Mouse (Mus musculus) small intestine, adult 2 months (tissue): ENCODE data around the gene Cd6. TPM values are rescaled to one million over a fixed set of nuclear protein-coding genes. Genes with fewer than 3 reads are reported as not detected.

Experiments used
- H3K27ac ChIP-seq: fragments of 200-500 bp; 2 replicates; pipeline ENCODE4 v1.5.1; 2012; ENCODE audit warnings: low read depth, low read length, control low read depth, inconsistent platforms; ENCODE audit not compliant: insufficient read depth
- H3K27me3 ChIP-seq: fragments of 200-500 bp; 2 replicates; pipeline ENCODE4 v1.6.1; 2012; ENCODE audit warnings: mild to moderate bottlenecking, moderate library complexity, low read length, inconsistent platforms; ENCODE audit not compliant: control insufficient read depth, insufficient read depth
- H3K36me3 ChIP-seq: fragments of 200-500 bp; 2 replicates; pipeline ENCODE4 v1.6.1; 2012; ENCODE audit warnings: mild to moderate bottlenecking, low read length, control low read depth, inconsistent platforms; ENCODE audit not compliant: control insufficient read depth, insufficient read depth
- H3K4me1 ChIP-seq: fragments of 200-500 bp; 2 replicates; pipeline ENCODE4 v1.6.1; 2012; ENCODE audit warnings: low read length, inconsistent platforms, mixed read lengths; ENCODE audit not compliant: control insufficient read depth, insufficient read depth, insufficient read length
- H3K4me3 ChIP-seq: fragments of 200-500 bp; 2 replicates; pipeline ENCODE4 v1.5.1; 2012; ENCODE audit warnings: low read depth, mild to moderate bottlenecking, control low read depth, inconsistent platforms, low read length, moderate library complexity
- CTCF ChIP-seq: fragments of 200-500 bp; IDR thresholded peaks from 2 replicates; pipeline ENCODE4 v1.5.1; 2012; ENCODE audit warnings: low read depth, mild to moderate bottlenecking, control low read depth, inconsistent platforms, low read length, moderate library complexity, mixed read lengths; ENCODE audit not compliant: insufficient replicate concordance, insufficient read length; ENCODE audit errors: extremely low read depth
- POLR2A ChIP-seq: fragments of 200-500 bp; IDR thresholded peaks from 2 replicates; pipeline ENCODE4 v1.6.1; 2012; ENCODE audit warnings: low read depth, mild to moderate bottlenecking, control low read depth, inconsistent platforms, low read length, moderate library complexity
- WGBS: fragments of 180-500 bp; shearing (Covaris S2); methylation state at CpG from one replicate; pipeline ENCODE4 v1.1.7; 2018; 5-methylcytosine and 5-hydroxymethylcytosine counted together
- polyA plus RNA-seq: library from polyadenylated mRNA; depleted of rRNA; stranded (reverse); fragments of >200 nt; gene quantifications from 2 replicates; pipeline ENCODE4 v1.2.3, GENCODE M21; 2012

The Cd6 gene
- polyA plus RNA-seq, 1 experiment = 5.4 TPM

DNA sequence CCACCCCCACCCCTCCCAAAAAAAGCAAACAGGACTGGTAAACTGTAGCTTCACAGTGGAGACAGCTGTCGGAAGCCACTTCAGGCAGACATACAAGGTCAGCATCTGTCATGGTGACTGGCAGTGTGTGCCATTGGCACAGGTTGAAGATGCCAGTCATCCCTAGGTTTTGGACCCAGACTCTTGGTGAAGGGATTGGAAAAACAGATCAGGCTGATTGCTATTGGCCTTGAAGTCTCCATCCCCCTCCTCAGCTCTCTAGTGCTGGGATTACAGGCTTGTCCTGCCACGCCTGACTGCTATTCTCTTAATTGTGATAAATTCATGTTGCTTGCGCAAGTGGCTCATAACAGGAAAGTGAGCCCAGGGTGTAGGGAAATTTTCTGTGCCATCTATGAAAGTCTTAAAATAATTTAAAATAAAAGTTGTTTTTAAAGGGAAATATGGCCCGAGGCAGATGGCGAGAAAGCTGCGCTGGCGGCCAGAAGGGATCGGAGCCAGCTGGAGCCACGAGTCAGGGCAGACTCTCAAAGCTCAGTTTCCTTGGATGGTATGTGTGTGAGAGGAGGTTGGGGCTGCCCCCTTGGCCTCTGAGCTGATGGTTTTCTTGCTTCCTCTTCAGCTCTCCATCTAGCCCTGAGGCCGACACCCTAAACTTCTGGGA is 44.9 kb downstream of the Cd6 start:
- WGBS = 77% methylated on average over 10 of the region's 10 CpGs
- no peaks in the 10 kb centered on the region for H3K27me3 ChIP-seq
- H3K4me3 ChIP-seq = no peak overlapping the region

DNA sequence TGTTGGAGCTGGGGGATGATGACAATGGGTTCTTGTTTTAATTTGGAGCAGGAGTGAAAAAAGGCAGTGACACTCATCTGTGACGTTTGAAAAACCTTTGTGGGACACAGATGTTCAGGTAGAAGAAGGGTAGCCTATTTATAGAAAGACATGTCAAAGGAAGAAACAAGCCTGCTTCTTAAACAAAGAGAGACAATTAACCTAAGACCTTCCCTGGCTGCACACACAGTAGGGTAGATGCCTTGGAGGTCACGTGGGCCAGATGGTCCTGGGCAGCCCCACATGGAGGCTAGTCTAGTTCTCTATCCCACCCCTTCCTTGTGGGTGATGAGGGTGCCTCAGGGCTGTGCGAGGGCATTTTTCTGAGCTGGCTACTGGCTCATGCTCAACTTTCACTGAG is 45.8 kb downstream of the Cd6 start:
- Histone ChIP-seq H3K4me1 (no peaks in the 10 kb centered on the region), H3K27ac (no peak overlapping the region)
- 51% methylated on average over 3 of the region's 3 CpGs for WGBS

More for the DNA sequence above, 44.9 kb downstream of the Cd6 start:
- no peak overlapping the region for H3K27ac ChIP-seq
- no peaks in the 10 kb centered on the region for H3K36me3 ChIP-seq
- TF ChIP-seq CTCF (no peak), POLR2A (no peak)
- no peaks in the 10 kb centered on the region for H3K4me1 ChIP-seq

DNA sequence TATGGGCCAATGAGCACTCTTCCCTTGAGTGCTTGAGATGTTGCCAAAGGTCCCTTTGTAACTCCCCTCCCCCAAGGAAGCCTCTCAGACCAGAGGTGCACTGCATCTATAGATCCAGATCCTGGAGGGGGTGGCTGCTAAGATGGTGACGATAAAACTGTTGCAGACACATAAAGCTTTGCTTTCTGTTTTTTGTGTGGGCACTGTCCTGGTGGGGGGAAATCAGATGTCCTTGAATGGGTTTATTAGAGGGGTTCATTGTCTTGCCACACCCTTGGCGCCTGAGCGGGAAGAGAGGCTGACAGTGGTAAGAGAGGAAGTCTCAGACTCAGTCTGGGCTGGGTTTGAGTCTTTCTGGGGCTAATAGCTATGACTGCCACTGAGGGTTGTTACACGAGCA is 46.7 kb downstream of the Cd6 start:
- Histone ChIP-seq H3K36me3 (no peaks in the 10 kb centered on the region), H3K4me3 (no peak overlapping the region), H3K4me1 (no peaks in the 10 kb centered on the region), H3K27ac (no peak overlapping the region), H3K27me3 (no peaks in the 10 kb centered on the region)
- TF ChIP-seq CTCF (no peak), POLR2A (no peak)
- 48% methylated on average over 4 of the region's 4 CpGs for WGBS

More for the DNA sequence above, 45.8 kb downstream of the Cd6 start:
- TF ChIP-seq POLR2A (no peak), CTCF (no peak)
- no peak overlapping the region for H3K4me3 ChIP-seq
- H3K27me3 ChIP-seq = no peaks in the 10 kb centered on the region
- no peaks in the 10 kb centered on the region for H3K36me3 ChIP-seq

DNA sequence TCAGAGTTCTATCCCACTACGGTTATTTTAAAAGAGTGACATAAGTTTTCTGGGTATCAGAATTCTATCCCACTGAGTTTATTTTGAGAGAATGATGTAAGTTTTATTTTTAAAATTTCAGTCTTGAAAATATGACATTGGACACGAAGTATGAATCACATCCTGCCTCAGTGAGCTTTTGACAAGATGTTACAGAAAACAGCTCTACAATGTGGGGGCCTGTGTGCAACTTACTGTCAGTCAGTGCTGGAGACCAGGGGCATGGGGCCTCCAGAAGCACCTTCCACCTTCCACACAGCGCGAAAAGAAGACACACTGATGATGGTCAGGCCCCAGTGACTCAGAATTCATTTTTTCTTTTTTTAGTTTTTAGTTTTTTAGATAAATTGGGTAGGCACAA is 48.2 kb downstream of the Cd6 start:
- H3K36me3 ChIP-seq = no peaks in the 10 kb centered on the region
- 73% methylated on average over 4 of the region's 4 CpGs for WGBS
- H3K27ac ChIP-seq = no peak overlapping the region
- H3K4me1 ChIP-seq = no peaks in the 10 kb centered on the region
- no peak overlapping the region for H3K4me3 ChIP-seq
- H3K27me3 ChIP-seq = no peaks in the 10 kb centered on the region
- TF ChIP-seq CTCF (no peak), POLR2A (no peak)

DNA sequence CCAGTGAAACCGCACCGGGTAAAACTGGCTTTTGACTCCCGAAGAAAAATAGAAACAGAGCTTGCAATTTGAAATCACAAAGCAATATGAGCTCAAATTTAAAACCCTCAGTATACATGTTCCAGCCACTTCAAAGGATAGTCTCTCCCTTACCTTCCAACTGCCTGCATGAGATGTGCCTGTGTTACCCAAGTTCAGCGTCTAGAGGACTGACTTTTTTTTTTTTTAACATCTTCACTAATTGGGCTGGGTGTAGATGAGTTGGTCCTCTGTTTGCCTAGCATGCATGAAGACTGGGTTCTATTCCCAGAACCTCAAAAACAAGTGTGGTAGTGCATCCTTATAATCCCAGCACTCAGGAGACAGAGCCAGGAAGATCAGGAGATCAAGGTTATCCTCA is 53.0 kb downstream of the Cd6 start:
- WGBS = 84% methylated on average over 4 of the region's 4 CpGs
- TF ChIP-seq POLR2A = no peak
- no peak for TF ChIP-seq CTCF
- Histone ChIP-seq H3K27me3 (no peaks in the 10 kb centered on the region), H3K36me3 (no peaks in the 10 kb centered on the region), H3K27ac (no peak overlapping the region), H3K4me1 (no peaks in the 10 kb centered on the region), H3K4me3 (no peak overlapping the region)

DNA sequence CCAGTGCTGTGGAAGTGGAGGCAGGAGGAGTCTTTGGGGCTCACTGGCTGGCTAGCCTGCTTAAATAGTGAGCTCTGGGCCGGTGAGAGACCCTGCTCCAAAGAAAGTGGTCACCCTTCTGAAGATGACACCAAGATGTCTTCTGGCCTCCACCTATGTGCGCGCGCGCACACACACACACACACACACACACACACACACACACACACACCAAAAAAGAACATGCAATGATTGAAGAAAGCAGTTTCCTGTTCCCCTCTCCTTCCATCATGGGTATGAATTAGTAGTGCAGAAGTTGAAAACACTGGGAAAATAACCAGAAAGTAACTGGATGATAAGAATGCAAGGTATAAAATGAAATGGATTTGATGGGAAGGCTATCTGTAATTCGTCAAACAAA is 55.7 kb downstream of the Cd6 start:
- 90% methylated on average over 6 of the region's 6 CpGs for WGBS
- no peaks in the 10 kb centered on the region for H3K27me3 ChIP-seq
- no peaks in the 10 kb centered on the region for H3K36me3 ChIP-seq
- H3K4me3 ChIP-seq = no peak overlapping the region
- no peaks in the 10 kb centered on the region for H3K4me1 ChIP-seq
- TF ChIP-seq POLR2A = no peak
- no peak for TF ChIP-seq CTCF
- no peak overlapping the region for H3K27ac ChIP-seq

DNA sequence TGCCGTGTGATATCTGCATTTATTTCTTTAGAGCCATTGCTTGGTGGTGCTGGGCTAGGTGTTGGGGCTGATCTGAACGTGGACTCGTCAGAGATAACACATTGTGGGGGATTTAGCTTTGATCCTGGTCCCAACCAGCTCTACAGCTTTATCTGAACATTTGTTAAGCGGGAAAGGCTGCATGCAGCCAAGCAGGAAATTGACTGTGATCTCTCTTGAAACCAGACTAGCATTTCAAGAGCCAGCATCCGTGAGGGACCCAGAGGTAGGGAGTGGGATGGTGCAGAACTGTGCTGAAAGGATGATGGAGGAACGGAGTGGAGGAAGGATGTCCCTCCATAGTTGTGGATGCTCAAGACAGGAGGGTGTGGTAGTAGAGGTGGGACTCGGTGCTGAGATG is 56.5 kb downstream of the Cd6 start:
- no peaks in the 10 kb centered on the region for H3K27me3 ChIP-seq
- no peaks in the 10 kb centered on the region for H3K36me3 ChIP-seq
- H3K4me3 ChIP-seq = no peak overlapping the region
- TF ChIP-seq CTCF (no peak), POLR2A (no peak)
- H3K27ac ChIP-seq = no peak overlapping the region
- 60% methylated on average over 7 of the region's 7 CpGs for WGBS
- no peaks in the 10 kb centered on the region for H3K4me1 ChIP-seq
